Mouse (Mus musculus) ES-Bruce4 (cell line): ENCODE data around the gene Cyp27a1. TPM values are rescaled to one million over a fixed set of nuclear protein-coding genes. Genes with fewer than 3 reads are reported as not detected.

Experiments
- H3K27ac ChIP-seq: 2 replicates; pipeline ENCODE4 v1.5.1; 2012; ENCODE audit warnings: low read length, inconsistent platforms; ENCODE audit not compliant: insufficient read depth
- H3K27me3 ChIP-seq: 2 replicates; pipeline ENCODE4 v1.6.1; 2012; ENCODE audit warnings: mild to moderate bottlenecking, low read length, inconsistent platforms; ENCODE audit not compliant: control insufficient read depth, poor library complexity, insufficient read depth, severe bottlenecking
- H3K36me3 ChIP-seq: 2 replicates; pipeline ENCODE4 v1.6.1; 2012; ENCODE audit warnings: inconsistent platforms, mild to moderate bottlenecking, low read length, moderate library complexity; ENCODE audit not compliant: control insufficient read depth, poor library complexity, insufficient read depth, severe bottlenecking
- H3K4me1 ChIP-seq: one replicate; pipeline ENCODE4 v1.8.1; 2011; ENCODE audit warnings: low read length; ENCODE audit not compliant: control insufficient read depth, insufficient read depth
- H3K4me3 ChIP-seq: 2 replicates; pipeline ENCODE4 v1.5.1; 2011; ENCODE audit warnings: low read depth, mild to moderate bottlenecking, low read length
- H3K9ac ChIP-seq: 2 replicates; pipeline ENCODE4 v1.6.1; 2012; ENCODE audit warnings: low read depth, mild to moderate bottlenecking, inconsistent platforms; ENCODE audit not compliant: poor library complexity, severe bottlenecking
- H3K9me3 ChIP-seq: replicated peaks from 2 replicates; pipeline ENCODE4 v1.6.1; 2012; ENCODE audit warnings: mild to moderate bottlenecking, low read length, inconsistent platforms; ENCODE audit not compliant: control insufficient read depth, poor library complexity, insufficient read depth, severe bottlenecking
- CTCF ChIP-seq: IDR thresholded peaks from one replicate; pipeline ENCODE4 v1.8.1; 2011; ENCODE audit warnings: low read depth, low read length
- EP300 ChIP-seq: IDR thresholded peaks from 2 replicates; pipeline ENCODE4 v1.6.1; 2011; ENCODE audit warnings: low read depth, low read length; ENCODE audit not compliant: insufficient read depth
- POLR2A ChIP-seq: IDR thresholded peaks from one replicate; pipeline ENCODE4 v1.8.1; 2011; ENCODE audit warnings: low read length; ENCODE audit not compliant: insufficient read depth
- polyA plus RNA-seq: library from polyadenylated mRNA; stranded (reverse); fragments of >200 nt; gene quantifications from 2 replicates; pipeline ENCODE4 v1.2.4, GENCODE M21; 2011; ENCODE audit warnings: low read depth; ENCODE audit not compliant: missing spikeins, insufficient read depth, insufficient read length

The Cyp27a1 gene
- polyA plus RNA-seq, 1 experiment = 1.9 TPM

DNA sequence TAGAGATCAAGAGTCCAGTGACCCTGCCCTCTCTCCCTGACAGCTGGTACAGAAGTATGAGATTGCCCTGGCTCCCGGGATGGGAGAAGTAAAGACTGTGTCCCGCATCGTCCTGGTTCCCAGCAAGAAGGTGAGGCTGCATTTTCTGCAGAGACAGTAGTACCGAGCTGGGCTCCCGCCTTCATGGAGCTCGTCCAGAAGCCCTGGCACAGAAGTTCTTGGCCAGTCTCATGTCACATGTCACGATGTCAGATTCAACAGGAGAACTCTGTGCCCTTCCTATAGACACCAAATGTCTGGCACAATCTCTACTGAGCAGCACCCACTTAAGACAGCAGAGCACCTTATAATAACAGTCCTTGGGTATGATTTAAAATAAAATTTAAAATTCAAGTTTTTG, 24.1 kb downstream of the Cyp27a1 start:
- no peaks in the 10 kb centered on the region for H3K36me3 ChIP-seq
- no peaks in the 10 kb centered on the region for H3K4me1 ChIP-seq
- H3K27ac ChIP-seq = no peak overlapping the region
- TF ChIP-seq CTCF = no peak
- no peak for TF ChIP-seq EP300
- TF ChIP-seq POLR2A = no peak
- H3K9me3 ChIP-seq = no peaks in the 10 kb centered on the region
- H3K27me3 ChIP-seq = no peaks in the 10 kb centered on the region
- H3K9ac ChIP-seq = no peak overlapping the region
- H3K4me3 ChIP-seq = no peak overlapping the region

DNA sequence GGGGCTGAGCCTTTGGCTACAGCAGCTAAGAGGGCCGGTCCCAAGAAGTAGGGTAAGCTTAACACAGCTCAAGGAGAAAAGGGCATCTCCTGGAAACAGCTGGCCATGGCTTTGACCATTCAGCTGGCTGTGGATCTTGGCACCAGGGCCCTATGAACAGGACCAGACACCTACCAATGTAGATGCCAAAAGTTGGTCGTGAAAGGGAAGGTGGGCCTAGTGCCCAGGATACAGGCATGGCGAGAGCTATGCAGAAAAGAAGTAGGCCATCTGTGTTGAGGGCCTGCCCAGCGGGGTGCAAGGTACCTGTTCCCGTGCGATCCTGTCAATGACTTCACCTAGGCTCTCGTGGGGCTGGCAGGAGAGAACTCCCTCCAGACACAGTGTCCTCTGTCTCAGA, 27.5 kb downstream of the Cyp27a1 start:
- TF ChIP-seq CTCF (no peak), POLR2A (no peak), EP300 (no peak)
- Histone ChIP-seq H3K36me3 (no peaks in the 10 kb centered on the region), H3K27ac (no peak overlapping the region), H3K9ac (no peak overlapping the region), H3K4me1 (no peaks in the 10 kb centered on the region), H3K9me3 (no peaks in the 10 kb centered on the region), H3K27me3 (no peaks in the 10 kb centered on the region), H3K4me3 (no peak overlapping the region)

DNA sequence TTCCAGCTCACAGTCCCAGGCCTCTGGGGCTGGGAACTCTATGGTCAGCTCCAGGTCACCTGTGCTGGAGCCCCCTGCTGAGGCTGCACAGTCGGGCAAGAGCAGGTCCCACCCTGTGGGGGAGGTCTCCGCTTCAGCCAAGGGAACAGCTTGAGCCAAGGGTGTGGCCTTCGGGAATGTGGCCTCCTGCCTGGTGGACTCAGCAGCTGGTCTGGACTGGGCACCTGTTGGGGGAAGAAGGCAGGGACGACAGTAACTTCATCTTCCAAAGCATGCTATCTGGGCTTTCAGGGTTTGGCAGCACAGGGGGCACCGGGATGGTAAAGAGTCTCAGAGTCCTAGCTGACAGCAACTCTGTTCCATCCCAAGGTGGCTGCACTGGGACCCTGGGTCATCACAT, 34.0 kb downstream of the Cyp27a1 start:
- no peaks in the 10 kb centered on the region for H3K4me1 ChIP-seq

GRCm38 (mm10) chr1:74748643-74749271, 35.4 kb downstream of the Cyp27a1 start, which contains the start of gene Prkag3:
Prkag3 (minus strand) TSS chr1:74749221.
- peak within 1 kb of the TSS; percentile 45 for H3K4me3 ChIP-seq
- no peaks in the 10 kb centered on the region for H3K36me3 ChIP-seq
- H3K27me3 ChIP-seq = no peaks in the 10 kb centered on the region
- H3K9ac ChIP-seq = no peak within 1 kb of the TSS; the same call in 1 of the 2 replicates
- no peaks in the 10 kb centered on the region for H3K4me1 ChIP-seq
- H3K9me3 ChIP-seq = no peaks in the 10 kb centered on the region
- H3K27ac ChIP-seq = no peak within 1 kb of the TSS
- TF ChIP-seq POLR2A (no peak), EP300 (no peak), CTCF (peak; percentile 79)

More for the DNA sequence above, 34.0 kb downstream of the Cyp27a1 start:
- no peaks in the 10 kb centered on the region for H3K27me3 ChIP-seq
- TF ChIP-seq CTCF (no peak), POLR2A (no peak), EP300 (no peak)
- H3K27ac ChIP-seq = no peak overlapping the region
- H3K9ac ChIP-seq = no peak overlapping the region
- no peaks in the 10 kb centered on the region for H3K9me3 ChIP-seq
- H3K36me3 ChIP-seq = no peaks in the 10 kb centered on the region
- H3K4me3 ChIP-seq = no peak overlapping the region

GRCm38 (mm10) chr1:74749301-74749700, 35.9 kb downstream of the Cyp27a1 start:
- Histone ChIP-seq H3K27me3 (no peaks in the 10 kb centered on the region), H3K27ac (no peak overlapping the region), H3K9ac (no peak overlapping the region), H3K4me3 (no peak overlapping the region), H3K4me1 (peaks cover 4% of the 10 kb centered on the region), H3K9me3 (no peaks in the 10 kb centered on the region), H3K36me3 (no peaks in the 10 kb centered on the region)
- TF ChIP-seq EP300 (no peak), CTCF (no peak), POLR2A (no peak)

- Histone ChIP-seq H3K27me3 (no peaks in the 10 kb centered on the region), H3K27ac (no peak overlapping the region), H3K4me1 (peaks cover 4% of the 10 kb centered on the region), H3K9me3 (no peaks in the 10 kb centered on the region), H3K36me3 (no peaks in the 10 kb centered on the region), H3K4me3 (no peak overlapping the region), H3K9ac (no peak overlapping the region)
- TF ChIP-seq POLR2A (no peak), EP300 (no peak), CTCF (no peak)
Observed at GRCm38 (mm10) chr1:74750683-74751082, 37.3 kb downstream of the Cyp27a1 start.
